Mouse (Mus musculus): ENCODE measurements around the gene Kcnq5. TPM values are rescaled to one million over a fixed set of nuclear protein-coding genes. Genes with fewer than 3 reads are reported as not detected.

Gene Kcnq5
- polyA plus RNA-seq, 1 experiment from 2014 or later, result 7.2 TPM

DNA sequence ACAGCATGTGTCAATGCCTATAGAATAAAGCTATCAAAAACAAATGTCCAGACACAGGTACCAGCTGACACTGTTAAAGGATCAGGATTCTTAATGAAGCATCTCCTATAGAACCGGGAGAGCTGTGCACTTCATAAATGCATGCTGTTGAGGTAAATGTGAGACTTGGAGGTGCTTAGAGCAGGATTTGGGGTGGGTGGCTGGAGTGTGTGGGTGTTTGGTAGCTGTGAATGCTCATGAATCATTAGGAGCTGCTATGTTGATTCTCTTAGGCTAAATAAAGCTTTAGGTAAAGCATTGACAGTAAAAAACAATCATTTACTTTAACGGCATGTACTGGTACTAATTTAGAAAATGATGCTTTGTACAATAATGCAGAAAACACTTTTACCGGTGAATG, 465.4 kb downstream of the Kcnq5 start:
- no peaks in the 10 kb centered on the region for H3K9me3 ChIP-seq
- DNase-seq (ENCODE audit: low spot score), result no peak
- no peak overlapping the region for H3K27ac ChIP-seq
- no peaks in the 10 kb centered on the region for H3K4me1 ChIP-seq
- no peak overlapping the region for H3K4me3 ChIP-seq
- no peaks in the 10 kb centered on the region for H3K27me3 ChIP-seq (ENCODE audit: insufficient read depth, poor library complexity, severe bottlenecking)
- WGBS, result 89% methylated on average over 3 of the region's 3 CpGs
- H3K36me3 ChIP-seq, result no peaks in the 10 kb centered on the region

DNA sequence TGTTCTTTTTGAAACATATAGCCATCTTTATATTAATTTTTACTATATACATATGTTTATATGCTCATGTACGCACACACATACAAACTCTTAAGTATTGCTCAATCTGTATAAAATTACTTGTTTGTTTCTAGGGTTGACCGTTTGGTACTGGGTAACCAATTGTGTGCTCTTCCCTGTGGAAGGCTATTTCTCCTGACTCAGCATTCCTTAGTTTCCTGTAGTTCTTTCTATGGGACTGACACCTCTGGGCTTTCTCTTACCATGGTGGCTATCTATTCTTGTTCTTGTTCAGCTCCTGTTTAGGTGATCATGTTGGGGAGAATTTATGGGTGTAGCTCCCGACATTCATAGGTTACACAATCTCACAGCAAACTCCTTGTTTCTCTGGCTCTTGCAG, 473.1 kb downstream of the Kcnq5 start:
- H3K4me1 ChIP-seq, result no peaks in the 10 kb centered on the region
- H3K27me3 ChIP-seq (ENCODE audit: insufficient read depth, poor library complexity, severe bottlenecking), result no peaks in the 10 kb centered on the region
- no peak overlapping the region for H3K27ac ChIP-seq
- no peaks in the 10 kb centered on the region for H3K9me3 ChIP-seq
- 85% methylated on average over 3 of the region's 3 CpGs for WGBS
- no peak for DNase-seq (ENCODE audit: low spot score)
- H3K4me3 ChIP-seq, result no peak overlapping the region
- peaks cover 3% of the 10 kb centered on the region; the same call in 1 of the 2 replicates for H3K36me3 ChIP-seq

- Histone ChIP-seq H3K27ac (no peak overlapping the region), H3K4me1 (0 out of 2 replicates have a peak, but pooled peaks cover 3% of the 10 kb centered on the region), H3K4me3 (no peak overlapping the region), H3K9me3 (no peaks in the 10 kb centered on the region), H3K36me3 (peaks cover 3% of the 10 kb centered on the region; the same call in 1 of the 2 replicates), H3K27me3 (ENCODE audit: insufficient read depth, poor library complexity, severe bottlenecking) (no peaks in the 10 kb centered on the region)
- DNase-seq (ENCODE audit: low spot score), result no peak
- 61% methylated on average over 5 of the region's 5 CpGs for WGBS
Measured at GRCm38 (mm10) chr1:21486266-21486665, 475.5 kb downstream of the Kcnq5 start.

- Histone ChIP-seq H3K9me3 (no peaks in the 10 kb centered on the region), H3K4me3 (no peak overlapping the region), H3K4me1 (no peaks in the 10 kb centered on the region), H3K27me3 (ENCODE audit: insufficient read depth, poor library complexity, severe bottlenecking) (no peaks in the 10 kb centered on the region), H3K27ac (no peak overlapping the region), H3K36me3 (no peaks in the 10 kb centered on the region)
- no peak for DNase-seq (ENCODE audit: low spot score)
- WGBS, result 87% methylated on average over 6 of the region's 6 CpGs
Measured at GRCm38 (mm10) chr1:21469311-21469710, 492.4 kb downstream of the Kcnq5 start.

GRCm38 (mm10) chr1:21466431-21466830, 495.3 kb downstream of the Kcnq5 start:
- Histone ChIP-seq H3K4me1 (no peaks in the 10 kb centered on the region), H3K4me3 (no peak overlapping the region), H3K36me3 (no peaks in the 10 kb centered on the region), H3K27ac (no peak overlapping the region), H3K27me3 (ENCODE audit: insufficient read depth, poor library complexity, severe bottlenecking) (no peaks in the 10 kb centered on the region), H3K9me3 (no peaks in the 10 kb centered on the region)
- 91% methylated on average over 4 of the region's 4 CpGs for WGBS
- no peak for DNase-seq (ENCODE audit: low spot score)

GRCm38 (mm10) chr1:21460941-21461689, 500.6 kb downstream of the Kcnq5 start:
- Histone ChIP-seq H3K9me3 (no peaks in the 10 kb centered on the region), H3K4me3 (no peak overlapping the region), H3K27me3 (ENCODE audit: insufficient read depth, poor library complexity, severe bottlenecking) (no peaks in the 10 kb centered on the region), H3K4me1 (peaks cover 14% of the 10 kb centered on the region), H3K36me3 (no peaks in the 10 kb centered on the region; the same call in 1 of the 2 replicates), H3K27ac (no peak overlapping the region)
- 68% methylated on average over 18 of the region's 18 CpGs for WGBS
- no peak for DNase-seq (ENCODE audit: low spot score)

DNA sequence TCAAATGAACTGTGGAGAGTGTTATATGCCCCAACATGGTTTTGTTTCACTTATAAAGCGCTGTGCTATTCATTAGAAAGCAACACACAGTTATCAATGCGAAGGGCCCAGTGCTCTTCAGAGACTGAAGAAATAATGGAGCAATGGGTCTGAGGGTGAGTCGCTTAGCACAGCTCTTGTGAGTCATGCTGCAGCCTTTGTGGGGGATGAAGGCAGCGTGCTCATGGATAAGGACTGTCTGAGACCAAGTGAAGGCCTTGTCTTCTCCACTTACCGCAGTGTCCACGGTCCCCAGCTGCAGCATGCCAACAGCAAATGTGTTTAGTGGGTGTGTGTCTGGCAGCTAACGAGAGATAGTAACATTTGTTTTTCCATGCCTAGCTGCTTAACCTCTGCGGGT, 503.2 kb downstream of the Kcnq5 start:
- Histone ChIP-seq H3K4me1 (peaks cover 16% of the 10 kb centered on the region), H3K9me3 (no peaks in the 10 kb centered on the region), H3K4me3 (no peak overlapping the region), H3K27ac (peak overlapping the region; percentile 11; the same call in 1 of the 2 replicates), H3K27me3 (ENCODE audit: insufficient read depth, poor library complexity, severe bottlenecking) (no peaks in the 10 kb centered on the region), H3K36me3 (no peaks in the 10 kb centered on the region; the same call in 1 of the 2 replicates)
- WGBS, result 53% methylated on average over 8 of the region's 8 CpGs
- DNase-seq (ENCODE audit: low spot score), result no peak

- no peak overlapping the region for H3K4me3 ChIP-seq
- H3K27ac ChIP-seq, result no peak overlapping the region
- H3K27me3 ChIP-seq (ENCODE audit: insufficient read depth, poor library complexity, severe bottlenecking), result no peaks in the 10 kb centered on the region
- WGBS, result 83% methylated on average over 5 of the region's 5 CpGs
- H3K4me1 ChIP-seq, result peaks cover 16% of the 10 kb centered on the region
- H3K36me3 ChIP-seq, result no peaks in the 10 kb centered on the region; the same call in 1 of the 2 replicates
- no peak for DNase-seq (ENCODE audit: low spot score)
- H3K9me3 ChIP-seq, result no peaks in the 10 kb centered on the region
Measured at GRCm38 (mm10) chr1:21455971-21456370, 505.8 kb downstream of the Kcnq5 start.

GRCm38 (mm10) chr1:21448227-21448626, 513.5 kb downstream of the Kcnq5 start:
- DNase-seq (ENCODE audit: low spot score), result no peak
- Histone ChIP-seq H3K36me3 (peaks cover 5% of the 10 kb centered on the region; the same call in 1 of the 2 replicates), H3K4me3 (no peak overlapping the region), H3K4me1 (no peaks in the 10 kb centered on the region), H3K27me3 (ENCODE audit: insufficient read depth, poor library complexity, severe bottlenecking) (no peaks in the 10 kb centered on the region), H3K27ac (no peak overlapping the region), H3K9me3 (no peaks in the 10 kb centered on the region)
- 51% methylated on average over 2 of the region's 2 CpGs for WGBS

- WGBS, result 77% methylated on average over 3 of the region's 3 CpGs
- Histone ChIP-seq H3K9me3 (no peaks in the 10 kb centered on the region), H3K27ac (no peak overlapping the region), H3K36me3 (no peaks in the 10 kb centered on the region), H3K4me3 (no peak overlapping the region), H3K4me1 (no peaks in the 10 kb centered on the region), H3K27me3 (ENCODE audit: insufficient read depth, poor library complexity, severe bottlenecking) (no peaks in the 10 kb centered on the region)
- DNase-seq (ENCODE audit: low spot score), result no peak
Measured at GRCm38 (mm10) chr1:21436753-21437152, 525.0 kb downstream of the Kcnq5 start.

GRCm38 (mm10) chr1:21434853-21435252, 526.9 kb downstream of the Kcnq5 start:
- 64% methylated on average over 3 of the region's 3 CpGs for WGBS
- Histone ChIP-seq H3K36me3 (no peaks in the 10 kb centered on the region), H3K27ac (no peak overlapping the region), H3K9me3 (no peaks in the 10 kb centered on the region), H3K27me3 (ENCODE audit: insufficient read depth, poor library complexity, severe bottlenecking) (no peaks in the 10 kb centered on the region), H3K4me1 (no peaks in the 10 kb centered on the region), H3K4me3 (no peak overlapping the region)
- no peak for DNase-seq (ENCODE audit: low spot score)

DNA sequence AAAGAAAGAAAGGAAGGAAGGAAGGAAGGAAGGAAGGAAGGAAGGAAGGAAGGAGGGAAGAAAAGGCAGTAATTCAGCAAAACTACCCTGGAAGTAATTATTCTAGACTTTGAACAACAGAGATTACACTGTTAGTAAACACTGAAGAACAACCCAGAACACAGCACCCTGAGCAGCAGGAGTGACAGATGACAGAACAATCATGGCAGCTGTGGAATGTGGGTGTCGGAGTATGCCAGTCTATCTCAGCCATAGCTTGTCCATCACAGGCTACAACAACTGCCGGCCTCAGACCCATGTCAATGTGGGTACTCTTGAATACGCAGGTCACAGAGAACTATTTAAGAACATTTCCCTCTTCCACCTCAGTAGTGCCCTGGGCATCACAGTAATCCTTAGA, 530.1 kb downstream of the Kcnq5 start:
- WGBS, result 88% methylated on average over 3 of the region's 3 CpGs
- Histone ChIP-seq H3K9me3 (no peaks in the 10 kb centered on the region), H3K27ac (no peak overlapping the region), H3K4me1 (no peaks in the 10 kb centered on the region), H3K27me3 (ENCODE audit: insufficient read depth, poor library complexity, severe bottlenecking) (no peaks in the 10 kb centered on the region), H3K4me3 (no peak overlapping the region), H3K36me3 (no peaks in the 10 kb centered on the region)
- no peak for DNase-seq (ENCODE audit: low spot score)

GRCm38 (mm10) chr1:21428079-21428478, 533.7 kb downstream of the Kcnq5 start:
- DNase-seq (ENCODE audit: low spot score), result no peak
- 80% methylated on average over 4 of the region's 4 CpGs for WGBS
- Histone ChIP-seq H3K36me3 (no peaks in the 10 kb centered on the region), H3K27me3 (ENCODE audit: insufficient read depth, poor library complexity, severe bottlenecking) (no peaks in the 10 kb centered on the region), H3K9me3 (no peaks in the 10 kb centered on the region), H3K4me3 (no peak overlapping the region), H3K4me1 (no peaks in the 10 kb centered on the region), H3K27ac (no peak overlapping the region)

DNA sequence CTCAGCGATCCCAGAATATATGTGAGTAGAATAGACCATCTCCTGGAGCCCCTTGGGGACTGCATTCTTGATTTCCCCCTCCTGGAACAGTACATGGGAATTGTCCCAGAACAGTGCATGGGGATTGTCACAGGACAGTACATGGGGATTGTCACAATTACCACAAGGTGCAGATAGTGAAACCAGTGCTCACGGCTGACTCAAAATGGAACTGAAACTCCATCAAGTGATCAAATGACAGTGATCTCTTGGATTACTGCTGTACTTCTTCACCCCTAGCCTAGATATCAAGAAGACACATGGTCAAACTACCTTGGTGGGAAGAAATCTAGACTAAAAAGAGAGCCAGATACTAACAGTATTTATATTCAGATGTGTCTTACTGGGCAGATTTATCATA, 536.1 kb downstream of the Kcnq5 start:
- Histone ChIP-seq H3K27me3 (ENCODE audit: insufficient read depth, poor library complexity, severe bottlenecking) (no peaks in the 10 kb centered on the region), H3K36me3 (no peaks in the 10 kb centered on the region), H3K27ac (no peak overlapping the region), H3K9me3 (no peaks in the 10 kb centered on the region), H3K4me1 (no peaks in the 10 kb centered on the region), H3K4me3 (no peak overlapping the region)
- DNase-seq (ENCODE audit: low spot score), result no peak
- WGBS, result 71% methylated on average over 2 of the region's 2 CpGs
